Mouse (Mus musculus) midbrain, embryonic 16.5 days (tissue): ENCODE results near the gene Kif14. TPM values are rescaled to one million over a fixed set of nuclear protein-coding genes. Genes with fewer than 3 reads are reported as not detected.

Experiments
- ATAC-seq: fragments of 200-750 bp; cut with Nextera tagmentation; 2 replicates; pipeline ENCODE4 v1.8.0; 2017; ENCODE audit warnings: moderate TSS enrichment
- H3K27ac ChIP-seq: fragments of 300-500 bp; sonication (generic); 2 replicates; pipeline ENCODE4 v1.5.1; 2014; ENCODE audit warnings: mild to moderate bottlenecking, low read length, mixed read lengths
- H3K27me3 ChIP-seq: fragments of 300-500 bp; sonication (generic); 2 replicates; pipeline ENCODE4 v1.6.1; 2014; ENCODE audit warnings: low read depth, low read length, mixed read lengths; ENCODE audit not compliant: control insufficient read depth, insufficient read depth
- H3K36me3 ChIP-seq: fragments of 300-500 bp; sonication (generic); 2 replicates; pipeline ENCODE4 v1.6.1; 2014; ENCODE audit warnings: mild to moderate bottlenecking, low read length, moderate library complexity, mixed read lengths; ENCODE audit not compliant: control insufficient read depth, insufficient read depth
- H3K4me1 ChIP-seq: fragments of 300-500 bp; sonication (generic); 2 replicates; pipeline ENCODE4 v1.6.1; 2014; ENCODE audit warnings: mild to moderate bottlenecking, low read length, mixed read lengths; ENCODE audit not compliant: control insufficient read depth, insufficient read depth
- H3K4me2 ChIP-seq: fragments of 300-500 bp; sonication (generic); 2 replicates; pipeline ENCODE4 v1.6.1; 2014; ENCODE audit warnings: mild to moderate bottlenecking, low read length, mixed read lengths
- H3K4me3 ChIP-seq: fragments of 300-500 bp; sonication (generic); 2 replicates; pipeline ENCODE4 v1.5.1; 2014; ENCODE audit warnings: low read depth, mild to moderate bottlenecking, low read length, moderate library complexity, mixed read lengths
- H3K9ac ChIP-seq: fragments of 300-500 bp; sonication (generic); 2 replicates; pipeline ENCODE4 v1.6.1; 2014; ENCODE audit warnings: low read depth, low read length, mixed read lengths
- H3K9me3 ChIP-seq: fragments of 300-500 bp; sonication (generic); replicated peaks from 2 replicates; pipeline ENCODE4 v1.6.1; 2014; ENCODE audit warnings: mild to moderate bottlenecking, low read length, mixed read lengths; ENCODE audit not compliant: control insufficient read depth, poor library complexity, severe bottlenecking
- WGBS: fragments of 180-500 bp; shearing (Covaris S2); extraction: QIAGEN DNeasy Blood & Tissue Kit; methylation state at CpG from one replicate; pipeline ENCODE4 v1.1.7; 2014; 5-methylcytosine and 5-hydroxymethylcytosine counted together
- polyA plus RNA-seq: library from polyadenylated mRNA; unstranded; fragments of >200 nt; fragmentation: Nextera tagmentation; extraction: Ambion mirVana; gene quantifications from 2 replicates; pipeline ENCODE4 v1.2.1, GENCODE M21; 2015

Kif14 gene
- polyA plus RNA-seq, 1 experiment from 2014 or later: 0.54 TPM

DNA sequence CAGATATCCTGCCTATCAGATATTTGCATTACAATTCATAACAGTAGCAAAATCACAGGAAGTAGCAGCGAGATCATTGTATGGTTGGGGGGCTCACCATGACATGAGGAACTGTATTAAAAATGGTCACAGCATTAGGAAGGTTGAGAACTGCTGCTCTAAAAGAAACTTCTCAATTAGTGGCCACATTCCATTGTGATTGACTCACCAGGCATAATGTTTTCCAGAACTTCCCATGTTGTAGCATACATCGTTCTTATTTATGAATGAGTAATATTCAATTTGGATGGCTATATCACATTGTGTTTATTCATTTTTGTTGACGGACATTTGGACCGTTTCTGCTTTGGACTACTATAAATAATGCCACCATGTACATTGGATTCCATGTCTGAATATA lies 101.5 kb downstream of the Kif14 start:
- 92% methylated on average over 4 of the region's 4 CpGs for WGBS
- no peak overlapping the region for H3K27ac ChIP-seq
- no peak overlapping the region for H3K4me2 ChIP-seq
- no peaks in the 10 kb centered on the region for H3K36me3 ChIP-seq
- ATAC-seq: no peak
- no peaks in the 10 kb centered on the region for H3K9me3 ChIP-seq
- peaks cover 5% of the 10 kb centered on the region; the same call in 1 of the 2 replicates for H3K4me1 ChIP-seq
- no peak overlapping the region for H3K4me3 ChIP-seq
- no peak overlapping the region for H3K9ac ChIP-seq
- H3K27me3 ChIP-seq: no peaks in the 10 kb centered on the region; the same call in 1 of the 2 replicates

DNA sequence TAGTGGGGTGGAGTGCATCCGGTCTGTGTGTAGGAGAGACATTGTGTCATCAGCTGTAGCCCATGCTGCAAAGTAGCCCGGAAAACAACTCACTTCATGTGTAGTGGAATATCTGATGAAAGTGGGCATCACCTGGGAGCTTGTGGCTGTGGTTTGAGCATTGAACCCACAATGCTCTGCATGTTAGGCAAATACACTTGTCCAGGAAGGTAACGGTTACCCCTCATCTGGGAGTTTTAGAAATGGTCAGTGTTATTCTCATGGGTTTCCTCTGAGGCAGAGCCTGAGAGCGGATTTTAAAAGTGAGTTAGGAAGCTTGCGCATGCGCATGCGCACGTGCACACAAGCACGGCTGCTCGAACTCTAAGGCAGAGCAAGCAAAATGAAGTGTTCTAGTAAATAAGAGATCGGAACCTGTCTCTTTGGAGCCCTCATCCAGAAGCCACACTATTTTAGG lies 102.6 kb downstream of the Kif14 start:
- Histone ChIP-seq H3K4me3 (no peak overlapping the region), H3K27ac (no peak overlapping the region), H3K36me3 (no peaks in the 10 kb centered on the region), H3K9ac (no peak overlapping the region), H3K27me3 (no peaks in the 10 kb centered on the region; the same call in 1 of the 2 replicates), H3K4me2 (no peak overlapping the region), H3K4me1 (peaks cover 5% of the 10 kb centered on the region; the same call in 1 of the 2 replicates), H3K9me3 (no peaks in the 10 kb centered on the region)
- WGBS: 95% methylated on average over 11 of the region's 11 CpGs
- ATAC-seq: no peak

DNA sequence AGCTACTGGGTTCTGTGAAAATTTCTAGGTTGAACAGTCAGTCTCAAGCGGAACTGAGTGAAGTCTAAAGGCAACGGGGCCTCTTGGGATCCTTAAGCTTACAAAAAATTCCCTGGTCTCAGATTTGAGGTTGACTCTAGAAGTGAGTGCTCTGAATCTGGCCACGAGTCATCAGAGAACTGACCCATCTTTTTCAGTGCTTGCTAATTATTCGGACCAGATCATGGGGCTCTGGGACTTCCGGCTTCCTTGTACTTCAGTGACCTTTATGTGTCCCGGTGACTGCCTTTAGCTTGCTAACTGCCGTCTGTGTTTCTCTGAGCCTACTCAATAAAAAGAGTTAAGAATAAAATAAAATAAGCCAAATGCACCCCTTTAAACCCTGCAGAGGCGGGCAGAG lies 103.1 kb downstream of the Kif14 start:
- WGBS: 87% methylated on average over 8 of the region's 8 CpGs
- Histone ChIP-seq H3K27me3 (no peaks in the 10 kb centered on the region; the same call in 1 of the 2 replicates), H3K9ac (no peak overlapping the region)

DNA sequence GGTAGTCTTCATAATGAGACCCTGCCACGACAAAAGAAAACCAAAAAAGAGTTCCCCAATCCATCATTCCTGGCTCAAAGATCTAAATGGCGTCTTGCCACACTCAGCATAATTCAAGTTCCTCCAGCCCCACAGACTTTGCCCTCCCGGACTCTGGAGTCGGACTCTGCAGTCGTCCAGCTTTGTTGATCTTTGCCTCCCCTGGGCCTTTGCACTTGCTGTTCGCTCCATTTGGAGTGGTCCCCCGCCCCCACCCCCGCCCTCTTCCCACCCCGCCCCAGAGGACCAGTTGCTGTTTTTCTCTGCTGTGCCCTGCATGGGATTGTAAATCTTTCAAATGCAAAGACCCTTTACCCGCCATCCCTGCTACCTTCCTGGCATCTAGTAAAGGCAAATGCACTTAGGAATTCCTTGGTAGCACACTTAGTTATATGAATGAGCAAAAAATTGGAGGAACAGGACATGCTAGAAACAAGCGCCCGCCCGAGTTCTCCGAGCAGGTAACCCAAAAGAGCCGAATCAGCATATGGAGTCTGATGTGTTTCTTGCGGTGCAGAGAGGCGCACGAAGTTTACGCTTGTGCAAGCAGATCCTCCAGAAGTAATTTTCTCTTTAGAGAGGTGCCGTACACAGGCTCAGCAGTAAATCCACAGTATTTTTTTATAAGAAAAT lies 103.6 kb downstream of the Kif14 start:
- Histone ChIP-seq H3K9ac (no peak overlapping the region), H3K27ac (no peak overlapping the region), H3K27me3 (no peaks in the 10 kb centered on the region; the same call in 1 of the 2 replicates), H3K4me2 (peak overlapping the region; percentile 37), H3K4me3 (no peak overlapping the region; the same call in 1 of the 2 replicates), H3K9me3 (no peaks in the 10 kb centered on the region), H3K4me1 (peaks cover 5% of the 10 kb centered on the region; the same call in 1 of the 2 replicates), H3K36me3 (no peaks in the 10 kb centered on the region)
- ATAC-seq: no peak
- WGBS: 41% methylated on average over 20 of the region's 20 CpGs

More for the DNA sequence above, 103.1 kb downstream of the Kif14 start:
- Histone ChIP-seq H3K27ac (no peak overlapping the region), H3K36me3 (no peaks in the 10 kb centered on the region), H3K4me3 (no peak overlapping the region), H3K9me3 (no peaks in the 10 kb centered on the region), H3K4me1 (peaks cover 5% of the 10 kb centered on the region; the same call in 1 of the 2 replicates), H3K4me2 (no peak overlapping the region)
- ATAC-seq: no peak

DNA sequence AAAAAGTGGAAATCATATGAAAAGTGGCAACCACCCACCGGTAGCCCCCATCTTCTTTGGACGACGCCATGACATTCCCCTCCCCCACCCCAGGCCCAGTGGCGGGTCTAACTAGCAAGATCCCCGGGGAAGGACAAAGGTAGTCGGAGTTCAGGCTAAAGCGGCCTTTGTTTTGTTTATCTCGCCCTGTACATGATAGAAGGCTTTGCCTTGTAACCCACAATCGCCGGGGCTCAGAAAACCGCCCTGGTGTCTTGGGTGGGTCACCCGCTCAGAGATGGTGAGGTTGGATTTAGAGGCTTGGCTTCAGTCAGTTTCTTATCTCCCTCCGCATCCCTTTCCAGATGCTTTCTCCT lies 104.1 kb downstream of the Kif14 start:
- H3K4me3 ChIP-seq: no peak overlapping the region; the same call in 1 of the 2 replicates
- H3K36me3 ChIP-seq: no peaks in the 10 kb centered on the region
- WGBS: 9% methylated on average over 13 of the region's 13 CpGs
- no peak overlapping the region for H3K27ac ChIP-seq
- no peaks in the 10 kb centered on the region for H3K27me3 ChIP-seq
- no peaks in the 10 kb centered on the region for H3K9me3 ChIP-seq
- H3K4me1 ChIP-seq: peaks cover 5% of the 10 kb centered on the region; the same call in 1 of the 2 replicates
- no peak for ATAC-seq
- peak overlapping the region; percentile 37 for H3K4me2 ChIP-seq
- H3K9ac ChIP-seq: no peak overlapping the region

DNA sequence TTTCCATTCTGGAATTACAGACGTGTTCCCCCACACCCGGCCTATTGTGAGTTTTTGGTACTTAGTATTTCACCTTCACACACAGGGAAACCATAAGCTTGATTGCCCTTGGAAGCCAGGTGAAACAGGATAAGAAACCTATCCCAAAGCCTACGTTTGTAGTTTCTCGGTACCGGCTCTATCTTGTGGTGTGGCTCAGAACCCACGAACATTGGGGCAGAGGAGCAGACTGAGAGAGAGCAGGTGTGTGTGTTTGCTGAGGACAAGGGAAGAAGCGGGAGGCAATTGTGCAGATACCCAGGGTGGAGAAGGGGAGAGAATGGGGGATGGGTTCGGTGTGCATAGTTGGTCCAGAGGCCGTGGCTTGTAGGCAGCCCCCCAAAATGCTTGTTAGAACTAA lies 104.8 kb downstream of the Kif14 start:
- ATAC-seq: no peak
- 88% methylated on average over 9 of the region's 9 CpGs for WGBS
- Histone ChIP-seq H3K36me3 (no peaks in the 10 kb centered on the region), H3K9ac (no peak overlapping the region), H3K4me1 (peaks cover 5% of the 10 kb centered on the region; the same call in 1 of the 2 replicates), H3K4me2 (no peak overlapping the region), H3K27me3 (no peaks in the 10 kb centered on the region), H3K9me3 (no peaks in the 10 kb centered on the region), H3K4me3 (no peak overlapping the region), H3K27ac (no peak overlapping the region)

DNA sequence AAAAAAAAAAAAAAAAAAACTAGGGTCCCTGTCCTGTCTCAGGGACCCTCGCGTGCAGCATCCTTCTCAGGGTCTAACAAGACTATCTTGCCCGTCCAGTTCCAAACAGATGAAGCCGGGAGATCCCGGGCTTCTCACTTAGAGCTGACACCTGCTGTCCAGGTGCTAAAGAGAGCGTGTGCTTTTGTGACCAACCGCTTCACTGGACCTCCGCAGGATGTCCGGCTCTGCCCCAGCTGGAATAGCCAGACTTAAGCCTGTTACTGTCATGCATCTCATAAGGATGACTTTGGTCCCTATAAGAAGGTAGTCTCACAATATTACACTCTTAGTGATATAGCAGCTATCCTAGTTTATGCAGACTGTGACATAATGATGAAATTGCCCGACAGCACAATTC lies 105.4 kb downstream of the Kif14 start:
- Histone ChIP-seq H3K9ac (no peak overlapping the region), H3K27ac (no peak overlapping the region), H3K9me3 (no peaks in the 10 kb centered on the region), H3K4me1 (peaks cover 5% of the 10 kb centered on the region; the same call in 1 of the 2 replicates), H3K4me2 (no peak overlapping the region), H3K27me3 (no peaks in the 10 kb centered on the region), H3K4me3 (no peak overlapping the region), H3K36me3 (no peaks in the 10 kb centered on the region)
- no peak for ATAC-seq
- 79% methylated on average over 10 of the region's 10 CpGs for WGBS

DNA sequence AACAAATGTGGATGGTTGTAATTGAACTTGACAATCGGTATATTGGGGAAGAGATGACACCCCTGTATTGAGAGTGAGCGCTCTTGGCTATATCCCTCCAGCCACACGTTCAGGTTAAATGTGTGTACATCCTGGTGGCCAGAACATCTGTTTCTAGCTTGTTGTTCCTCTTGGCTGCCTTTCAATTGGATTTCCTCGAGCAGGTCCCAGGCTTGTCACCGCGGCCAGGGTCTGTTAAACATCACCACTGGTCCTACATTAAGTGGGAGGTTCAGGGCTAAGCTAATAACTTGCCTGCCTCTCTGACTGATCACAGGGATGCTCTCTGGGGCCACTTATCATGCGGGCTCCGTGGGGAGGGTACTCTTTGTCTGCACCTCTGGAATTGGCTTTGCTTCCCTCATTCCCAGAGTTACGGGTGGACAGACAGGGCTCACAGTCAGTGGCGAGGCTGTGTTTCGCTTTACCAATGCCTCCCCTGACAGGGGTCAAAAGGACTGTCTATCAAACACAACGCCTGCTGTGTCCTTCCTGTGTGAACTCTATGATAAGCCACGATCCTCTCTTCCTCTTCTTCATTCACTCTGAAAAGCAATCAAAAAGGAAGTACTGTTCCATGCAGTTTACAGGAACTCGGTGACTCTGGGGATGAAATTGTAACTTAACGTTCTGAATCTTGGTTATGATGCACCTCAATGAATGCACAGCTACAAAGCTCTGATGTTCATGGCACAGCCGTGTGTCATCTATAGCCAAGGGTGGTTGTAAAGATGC lies 111.9 kb downstream of the Kif14 start:
- Histone ChIP-seq H3K4me2 (no peak overlapping the region), H3K9ac (no peak overlapping the region), H3K4me1 (peaks cover 2% of the 10 kb centered on the region; the same call in 1 of the 2 replicates), H3K27me3 (no peaks in the 10 kb centered on the region), H3K9me3 (no peaks in the 10 kb centered on the region), H3K4me3 (no peak overlapping the region), H3K27ac (no peak overlapping the region), H3K36me3 (no peaks in the 10 kb centered on the region)
- 32% methylated on average over 16 of the region's 16 CpGs for WGBS
- ATAC-seq: no peak

DNA sequence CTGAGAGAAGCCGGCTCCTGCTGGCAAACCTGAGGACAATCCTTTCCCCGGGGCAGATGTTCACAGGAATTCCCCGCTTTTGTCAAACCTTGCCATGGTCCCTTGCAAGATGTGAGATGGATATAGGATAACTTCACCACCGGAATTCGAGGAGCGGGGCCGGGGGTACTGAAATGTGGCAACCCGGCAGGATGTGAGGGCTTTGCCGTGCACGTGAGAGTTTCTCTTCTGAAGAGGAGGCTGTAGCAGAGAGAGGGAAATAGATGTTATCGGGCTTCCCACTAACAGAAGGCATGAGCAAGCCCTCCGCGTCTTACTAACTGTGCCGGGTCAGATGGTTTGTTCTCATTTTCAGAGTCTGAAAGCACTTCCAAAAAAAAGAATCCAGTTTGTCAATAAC lies 113.2 kb downstream of the Kif14 start:
- Histone ChIP-seq H3K27ac (no peak overlapping the region), H3K9me3 (no peaks in the 10 kb centered on the region), H3K27me3 (no peaks in the 10 kb centered on the region), H3K4me1 (peaks cover 2% of the 10 kb centered on the region; the same call in 1 of the 2 replicates), H3K4me3 (no peak overlapping the region), H3K36me3 (no peaks in the 10 kb centered on the region), H3K9ac (no peak overlapping the region), H3K4me2 (no peak overlapping the region)
- WGBS: 90% methylated on average over 14 of the region's 14 CpGs
- ATAC-seq: no peak
